Mouse (Mus musculus): ENCODE results near the gene Enkur. TPM values are rescaled to one million over a fixed set of nuclear protein-coding genes. Genes with fewer than 3 reads are reported as not detected.
"Not testable (repeated sequence)": the region's sequence is repeated elsewhere in the genome, so short reads cannot be mapped to it uniquely, and the experiment has no call there.

Gene Enkur
- 0.42 and 0.43 TPM in 2 replicates for polyA plus RNA-seq (2014; fragmentation: Nextera tagmentation; extraction: Ambion mirVana)

DNA sequence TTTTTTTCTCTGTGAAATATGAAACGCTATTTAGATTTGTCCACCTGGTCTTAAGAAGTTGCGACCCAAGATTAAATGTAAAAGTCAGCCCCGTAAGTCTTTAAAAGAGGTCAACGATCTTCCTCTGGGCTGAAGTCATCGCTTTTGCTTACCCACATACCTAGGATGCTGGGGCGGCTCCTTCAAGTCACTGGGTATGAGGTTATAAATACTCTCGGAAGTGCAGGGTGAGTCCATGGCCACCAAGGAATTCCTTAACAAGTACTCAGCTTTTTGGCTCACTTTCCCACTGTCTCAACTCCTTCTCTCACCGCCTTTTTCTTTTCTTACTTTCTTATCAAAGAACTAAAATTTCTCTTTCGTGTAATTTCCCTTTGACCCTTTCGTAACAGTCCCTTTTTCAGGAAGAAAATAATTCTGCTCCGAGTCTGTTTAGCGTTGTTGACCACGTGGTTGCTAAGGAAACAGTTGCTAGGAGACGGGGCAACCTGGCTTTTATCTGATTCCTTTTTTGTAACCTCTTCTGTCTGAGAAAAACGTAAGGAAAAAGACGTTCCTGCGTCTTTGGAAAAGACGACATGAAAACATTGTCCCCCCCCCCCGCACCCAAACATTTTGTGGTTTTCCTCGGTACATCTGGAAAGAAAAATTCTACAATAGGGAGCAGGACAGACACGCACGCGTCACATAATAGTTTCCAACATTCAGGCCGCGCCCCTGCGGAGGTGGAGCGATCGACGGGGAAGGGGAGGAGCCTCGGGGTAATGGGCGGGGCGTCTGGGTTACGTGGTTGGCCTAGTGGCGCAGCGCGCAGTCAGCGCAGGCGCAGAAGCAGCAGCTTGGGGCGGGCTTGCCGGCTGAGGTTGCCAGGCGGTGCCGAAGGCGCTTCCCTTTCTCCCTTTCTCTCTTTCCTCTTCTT is at the start of gene Enkur, which contains the start of gene Thnsl1:
TSS of gene Enkur (minus strand) at position 454 of the 919 bp plus-strand sequence.
TSS of gene Thnsl1 (plus strand) at position 813 of the 919 bp plus-strand sequence.
- Histone ChIP-seq H3K27ac (ENCODE audit: low read length) (peak within 1 kb of the TSS; percentile 40), H3K9ac (replicated peaks; ENCODE audit: low read depth, low read length) (peak within 1 kb of the TSS; percentile 34; the same call in 1 of the 2 replicates), H3K4me1 (ENCODE audit: control insufficient read depth, insufficient read depth, low read length) (no peaks in the 10 kb centered on the region), H3K27me3 (ENCODE audit: control insufficient read depth, insufficient read depth, low read length) (no peaks in the 10 kb centered on the region), H3K4me2 (replicated peaks; ENCODE audit: low read depth, low read length) (peak within 1 kb of the TSS; percentile 75), H3K4me3 (ENCODE audit: low read depth, low read length) (peak within 1 kb of the TSS; percentile 59), H3K9me3 (ENCODE audit: control insufficient read depth, low read depth, low read length) (no peaks in the 10 kb centered on the region), H3K36me3 (ENCODE audit: control insufficient read depth, insufficient read depth, low read length) (no peaks in the 10 kb centered on the region)
- 1% methylated on average over 42 of the region's 43 CpGs for WGBS
- peak; percentile 99 for ATAC-seq (ENCODE audit: insufficient number of reproducible peaks, insufficient read depth, low FRiP score, low read depth)

DNA sequence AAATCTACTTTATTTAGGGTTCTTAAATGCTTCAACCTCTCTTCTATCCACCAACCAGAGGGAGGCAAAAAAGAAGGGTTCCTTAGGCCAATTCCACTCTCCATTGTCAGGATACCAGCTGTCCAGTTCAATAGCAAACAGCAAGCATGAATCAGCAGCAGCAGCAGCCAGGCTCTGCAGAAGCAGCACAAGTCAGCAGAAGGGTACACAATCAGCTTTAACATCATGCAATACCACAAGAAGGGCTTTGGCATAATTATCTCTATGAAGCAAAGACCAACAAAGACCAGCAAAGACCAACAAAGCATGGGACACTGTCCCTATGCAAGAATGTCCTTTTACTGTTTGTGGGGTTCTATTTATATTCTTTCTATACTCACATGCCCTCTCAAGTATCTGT is 49.1 kb upstream of the Enkur start:
- no peak for ATAC-seq (ENCODE audit: insufficient number of reproducible peaks, insufficient read depth, low FRiP score, low read depth)
- Histone ChIP-seq H3K9ac (replicated peaks; ENCODE audit: low read depth, low read length) (no peak overlapping the region), H3K36me3 (ENCODE audit: control insufficient read depth, insufficient read depth, low read length) (no peaks in the 10 kb centered on the region), H3K9me3 (ENCODE audit: control insufficient read depth, low read depth, low read length) (no peaks in the 10 kb centered on the region), H3K27me3 (ENCODE audit: control insufficient read depth, insufficient read depth, low read length) (no peaks in the 10 kb centered on the region), H3K27ac (ENCODE audit: low read length) (no peak overlapping the region), H3K4me1 (ENCODE audit: control insufficient read depth, insufficient read depth, low read length) (no peaks in the 10 kb centered on the region), H3K4me2 (replicated peaks; ENCODE audit: low read depth, low read length) (no peak overlapping the region), H3K4me3 (ENCODE audit: low read depth, low read length) (no peak overlapping the region)

DNA sequence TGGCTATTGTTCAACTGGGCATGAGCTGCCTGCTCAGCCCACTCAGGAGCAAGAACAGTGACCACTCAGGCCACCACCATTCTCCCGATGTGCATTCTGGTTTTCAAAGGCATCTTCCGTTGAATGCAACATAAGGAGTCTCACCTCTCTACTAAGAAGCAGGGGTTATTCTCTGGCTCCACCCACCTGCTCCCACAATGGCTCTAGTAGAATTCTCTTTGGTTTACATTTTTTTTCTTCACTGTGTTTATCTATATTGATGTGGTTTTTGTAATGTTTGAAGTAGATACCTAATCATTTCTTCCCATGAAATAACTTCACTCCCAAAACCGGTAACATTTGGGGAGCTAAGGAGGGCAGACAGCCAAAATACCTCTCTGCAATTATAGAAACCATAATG is 48.5 kb upstream of the Enkur start:
- Histone ChIP-seq H3K4me1 (ENCODE audit: control insufficient read depth, insufficient read depth, low read length) (no peaks in the 10 kb centered on the region), H3K9ac (replicated peaks; ENCODE audit: low read depth, low read length) (no peak overlapping the region), H3K36me3 (ENCODE audit: control insufficient read depth, insufficient read depth, low read length) (no peaks in the 10 kb centered on the region), H3K27me3 (ENCODE audit: control insufficient read depth, insufficient read depth, low read length) (no peaks in the 10 kb centered on the region), H3K4me3 (ENCODE audit: low read depth, low read length) (no peak overlapping the region), H3K4me2 (replicated peaks; ENCODE audit: low read depth, low read length) (no peak overlapping the region), H3K9me3 (ENCODE audit: control insufficient read depth, low read depth, low read length) (no peaks in the 10 kb centered on the region), H3K27ac (ENCODE audit: low read length) (no peak overlapping the region)
- ATAC-seq (ENCODE audit: insufficient number of reproducible peaks, insufficient read depth, low FRiP score, low read depth), result no peak
- WGBS, result 61% methylated on average over 3 of the region's 3 CpGs

DNA sequence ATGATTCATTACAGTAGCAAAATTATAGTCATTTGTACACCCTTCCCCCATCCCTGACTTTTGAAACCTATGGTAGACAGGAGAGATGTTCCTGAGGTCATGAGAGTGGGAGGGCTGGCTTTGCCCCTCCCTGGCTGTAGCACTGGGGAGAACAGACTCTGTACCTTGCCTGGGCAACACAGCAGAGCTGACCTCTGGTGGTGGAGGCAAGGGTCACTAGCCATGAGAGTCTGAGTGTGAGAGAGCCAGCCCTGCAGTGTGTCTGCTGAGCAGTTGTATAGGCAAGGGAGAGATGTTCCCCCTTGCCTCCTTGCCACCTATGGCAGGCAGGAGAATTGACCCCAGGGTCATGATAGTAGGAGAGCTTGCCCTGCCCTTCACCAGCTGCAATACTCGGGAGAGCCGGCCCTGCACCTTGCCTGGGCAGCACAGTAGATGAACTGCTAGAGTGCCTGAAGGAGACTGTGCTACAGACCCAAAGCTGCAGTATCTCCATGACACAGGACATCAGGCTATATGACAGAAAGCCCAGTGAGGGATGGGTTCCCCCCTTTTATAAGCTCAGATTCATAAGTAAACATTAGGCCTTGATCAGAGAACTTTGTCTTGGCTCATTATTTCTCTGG is 40.4 kb upstream of the Enkur start:
- 69% methylated on average over 2 of the region's 2 CpGs for WGBS
- no peak overlapping the region for H3K4me3 ChIP-seq (ENCODE audit: low read depth, low read length)
- no peaks in the 10 kb centered on the region for H3K4me1 ChIP-seq (ENCODE audit: control insufficient read depth, insufficient read depth, low read length)
- no peaks in the 10 kb centered on the region for H3K9me3 ChIP-seq (ENCODE audit: control insufficient read depth, low read depth, low read length)
- H3K27ac ChIP-seq (ENCODE audit: low read length), result no peak overlapping the region
- ATAC-seq (ENCODE audit: insufficient number of reproducible peaks, insufficient read depth, low FRiP score, low read depth), result 0 out of 2 replicates have a peak, but pooled peaks have one; percentile 14
- no peaks in the 10 kb centered on the region for H3K36me3 ChIP-seq (ENCODE audit: control insufficient read depth, insufficient read depth, low read length)
- H3K4me2 ChIP-seq (replicated peaks; ENCODE audit: low read depth, low read length), result no peak overlapping the region
- H3K9ac ChIP-seq (replicated peaks; ENCODE audit: low read depth, low read length), result no peak overlapping the region
- H3K27me3 ChIP-seq (ENCODE audit: control insufficient read depth, insufficient read depth, low read length), result no peaks in the 10 kb centered on the region

DNA sequence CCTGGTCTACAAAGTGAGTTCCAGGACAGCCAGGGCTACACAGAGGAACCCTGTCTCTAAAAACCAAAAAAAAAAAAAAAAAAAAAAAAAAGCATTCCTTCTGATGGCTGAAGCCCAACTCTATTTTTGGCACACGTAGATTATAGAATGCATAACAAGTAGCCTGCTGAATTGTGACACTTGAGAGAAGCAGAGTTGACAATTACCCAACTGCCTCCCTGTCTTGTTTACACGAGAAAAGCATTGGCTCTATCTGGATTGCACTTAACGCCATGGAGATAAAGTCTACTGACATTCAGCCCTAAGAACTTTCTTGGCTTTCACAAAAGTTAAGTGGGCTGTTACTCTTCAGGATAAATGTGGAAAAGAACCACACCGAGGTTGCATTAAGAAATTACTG is 39.8 kb upstream of the Enkur start:
- 47% methylated on average over 4 of the region's 4 CpGs for WGBS
- no peak for ATAC-seq (ENCODE audit: insufficient number of reproducible peaks, insufficient read depth, low FRiP score, low read depth)
- Histone ChIP-seq H3K4me1 (ENCODE audit: control insufficient read depth, insufficient read depth, low read length) (no peaks in the 10 kb centered on the region), H3K4me2 (replicated peaks; ENCODE audit: low read depth, low read length) (no peak overlapping the region), H3K9ac (replicated peaks; ENCODE audit: low read depth, low read length) (no peak overlapping the region), H3K27me3 (ENCODE audit: control insufficient read depth, insufficient read depth, low read length) (no peaks in the 10 kb centered on the region), H3K9me3 (ENCODE audit: control insufficient read depth, low read depth, low read length) (no peaks in the 10 kb centered on the region), H3K27ac (ENCODE audit: low read length) (no peak overlapping the region), H3K36me3 (ENCODE audit: control insufficient read depth, insufficient read depth, low read length) (no peaks in the 10 kb centered on the region), H3K4me3 (ENCODE audit: low read depth, low read length) (no peak overlapping the region)

DNA sequence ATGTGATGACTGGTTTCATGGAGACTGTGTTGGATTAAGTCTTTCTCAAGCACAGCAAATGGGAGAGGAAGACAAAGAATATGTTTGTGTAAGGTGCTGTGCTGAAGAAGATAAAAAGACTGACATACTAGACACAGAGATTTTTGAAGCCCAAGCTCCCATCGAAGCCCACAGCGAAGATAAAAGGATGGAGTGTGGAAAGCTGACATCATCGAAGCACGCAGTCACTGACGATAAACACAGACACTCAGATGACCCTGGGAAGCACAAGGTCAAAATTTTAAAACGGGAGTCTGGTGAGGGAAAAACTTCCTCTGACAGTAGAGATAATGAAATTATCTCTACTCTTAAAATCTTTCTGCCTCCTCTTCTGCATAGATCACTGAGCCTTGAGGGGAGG is 38.9 kb upstream of the Enkur start:
- not testable (repeated sequence) for H3K27ac ChIP-seq (ENCODE audit: low read length); ATAC-seq (ENCODE audit: insufficient number of reproducible peaks, insufficient read depth, low FRiP score, low read depth); H3K9me3 ChIP-seq (ENCODE audit: control insufficient read depth, low read depth, low read length); H3K27me3 ChIP-seq (ENCODE audit: control insufficient read depth, insufficient read depth, low read length); H3K4me3 ChIP-seq (ENCODE audit: low read depth, low read length); H3K4me1 ChIP-seq (ENCODE audit: control insufficient read depth, insufficient read depth, low read length); H3K9ac ChIP-seq (replicated peaks; ENCODE audit: low read depth, low read length); H3K4me2 ChIP-seq (replicated peaks; ENCODE audit: low read depth, low read length); H3K36me3 ChIP-seq (ENCODE audit: control insufficient read depth, insufficient read depth, low read length)
- 34% methylated on average over 2 of the region's 6 CpGs for WGBS

DNA sequence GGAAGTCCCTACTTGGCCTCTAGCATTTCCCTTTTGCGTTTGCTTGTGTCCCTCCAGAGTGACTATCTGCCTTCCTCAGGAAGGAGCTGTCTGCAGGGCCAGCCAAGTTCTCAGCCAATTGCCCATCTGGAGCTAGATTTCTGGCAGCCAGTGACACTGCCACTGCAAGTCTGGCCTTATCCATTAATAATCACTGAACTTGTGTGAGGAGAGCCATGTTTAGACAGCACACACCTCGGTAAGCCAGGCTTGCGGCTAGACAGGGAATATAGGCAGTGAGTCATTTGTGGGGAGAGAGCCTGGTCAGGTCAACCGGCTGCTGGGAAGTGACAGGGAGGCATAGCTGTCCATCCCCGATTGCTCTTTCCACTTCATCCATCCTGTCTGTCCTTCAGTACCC is 31.7 kb upstream of the Enkur start:
- H3K4me3 ChIP-seq (ENCODE audit: low read depth, low read length), result no peak overlapping the region
- WGBS, result 36% methylated on average over 5 of the region's 5 CpGs
- H3K4me2 ChIP-seq (replicated peaks; ENCODE audit: low read depth, low read length), result no peak overlapping the region
- no peak overlapping the region for H3K9ac ChIP-seq (replicated peaks; ENCODE audit: low read depth, low read length)
- no peak overlapping the region for H3K27ac ChIP-seq (ENCODE audit: low read length)
- no peaks in the 10 kb centered on the region for H3K9me3 ChIP-seq (ENCODE audit: control insufficient read depth, low read depth, low read length)
- no peaks in the 10 kb centered on the region for H3K27me3 ChIP-seq (ENCODE audit: control insufficient read depth, insufficient read depth, low read length)
- H3K4me1 ChIP-seq (ENCODE audit: control insufficient read depth, insufficient read depth, low read length), result no peaks in the 10 kb centered on the region
- no peaks in the 10 kb centered on the region for H3K36me3 ChIP-seq (ENCODE audit: control insufficient read depth, insufficient read depth, low read length)
- ATAC-seq (ENCODE audit: insufficient number of reproducible peaks, insufficient read depth, low FRiP score, low read depth), result no peak

DNA sequence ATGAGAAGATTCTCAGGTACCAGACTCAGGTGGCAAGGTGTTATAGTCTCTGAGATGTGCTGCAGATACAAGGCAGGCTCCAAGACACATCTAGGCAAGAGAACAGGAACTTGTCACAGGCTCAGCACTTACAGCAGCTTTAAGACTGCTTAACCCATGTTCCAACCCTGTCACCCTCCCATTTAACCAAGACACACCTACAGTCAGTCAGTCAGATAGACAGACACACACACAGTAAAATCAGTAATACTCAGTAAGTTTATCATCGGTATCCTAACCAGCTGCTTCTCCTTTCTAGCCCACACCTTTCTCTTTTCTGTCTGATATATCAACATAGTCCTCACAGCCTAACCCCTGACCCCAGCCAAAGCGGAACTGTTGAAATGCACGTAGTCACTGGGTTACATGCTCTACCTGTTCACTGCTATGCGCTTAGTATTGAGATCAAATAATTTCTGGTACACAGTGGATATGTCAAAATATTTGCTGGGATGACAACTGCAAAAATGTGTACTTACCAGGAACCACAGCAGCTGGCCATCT is 30.8 kb upstream of the Enkur start:
- Histone ChIP-seq H3K4me1 (ENCODE audit: control insufficient read depth, insufficient read depth, low read length) (no peaks in the 10 kb centered on the region), H3K36me3 (ENCODE audit: control insufficient read depth, insufficient read depth, low read length) (no peaks in the 10 kb centered on the region), H3K4me3 (ENCODE audit: low read depth, low read length) (no peak overlapping the region), H3K27ac (ENCODE audit: low read length) (peak overlapping the region; percentile 49; the same call in 1 of the 2 replicates), H3K9me3 (ENCODE audit: control insufficient read depth, low read depth, low read length) (no peaks in the 10 kb centered on the region), H3K9ac (replicated peaks; ENCODE audit: low read depth, low read length) (no peak overlapping the region), H3K4me2 (replicated peaks; ENCODE audit: low read depth, low read length) (no peak overlapping the region), H3K27me3 (ENCODE audit: control insufficient read depth, insufficient read depth, low read length) (no peaks in the 10 kb centered on the region)
- ATAC-seq (ENCODE audit: insufficient number of reproducible peaks, insufficient read depth, low FRiP score, low read depth), result no peak
- WGBS, result 82% methylated on average over 4 of the region's 4 CpGs

Measured in stomach, embryonic 14.5 days (tissue).